Mouse (Mus musculus): ENCODE results near the gene Sdccag8.

- TF ChIP-seq CTCF (IDR thresholded peaks at IDR 0.05; ENCODE audit: low read depth, low read length) (no peak), POLR2A (IDR thresholded peaks at IDR 0.05; ENCODE audit: insufficient read depth, low read length) (no peak)
These were observed 11.7 kb downstream of the Sdccag8 start for GRCm38 (mm10) chr1:176826186-176826585.

Measured in ES-Bruce4 (cell line).